Mouse (Mus musculus) inflammation-experienced regulatory T-cells (primary cell): ENCODE data around the gene Smchd1. TPM values are rescaled to one million over a fixed set of nuclear protein-coding genes. Genes with fewer than 3 reads are reported as not detected.

Source experiments
- polyA plus RNA-seq, 2 experiments: library from polyadenylated mRNA; unstranded; fragments of 100-300 nt; shearing (Covaris generic); gene quantifications; one replicate each; pipeline ENCODE4 v1.2.1; 2017

Gene Smchd1
- 100 to 1,000 TPM; 106 to 118 TPM for polyA plus RNA-seq

DNA sequence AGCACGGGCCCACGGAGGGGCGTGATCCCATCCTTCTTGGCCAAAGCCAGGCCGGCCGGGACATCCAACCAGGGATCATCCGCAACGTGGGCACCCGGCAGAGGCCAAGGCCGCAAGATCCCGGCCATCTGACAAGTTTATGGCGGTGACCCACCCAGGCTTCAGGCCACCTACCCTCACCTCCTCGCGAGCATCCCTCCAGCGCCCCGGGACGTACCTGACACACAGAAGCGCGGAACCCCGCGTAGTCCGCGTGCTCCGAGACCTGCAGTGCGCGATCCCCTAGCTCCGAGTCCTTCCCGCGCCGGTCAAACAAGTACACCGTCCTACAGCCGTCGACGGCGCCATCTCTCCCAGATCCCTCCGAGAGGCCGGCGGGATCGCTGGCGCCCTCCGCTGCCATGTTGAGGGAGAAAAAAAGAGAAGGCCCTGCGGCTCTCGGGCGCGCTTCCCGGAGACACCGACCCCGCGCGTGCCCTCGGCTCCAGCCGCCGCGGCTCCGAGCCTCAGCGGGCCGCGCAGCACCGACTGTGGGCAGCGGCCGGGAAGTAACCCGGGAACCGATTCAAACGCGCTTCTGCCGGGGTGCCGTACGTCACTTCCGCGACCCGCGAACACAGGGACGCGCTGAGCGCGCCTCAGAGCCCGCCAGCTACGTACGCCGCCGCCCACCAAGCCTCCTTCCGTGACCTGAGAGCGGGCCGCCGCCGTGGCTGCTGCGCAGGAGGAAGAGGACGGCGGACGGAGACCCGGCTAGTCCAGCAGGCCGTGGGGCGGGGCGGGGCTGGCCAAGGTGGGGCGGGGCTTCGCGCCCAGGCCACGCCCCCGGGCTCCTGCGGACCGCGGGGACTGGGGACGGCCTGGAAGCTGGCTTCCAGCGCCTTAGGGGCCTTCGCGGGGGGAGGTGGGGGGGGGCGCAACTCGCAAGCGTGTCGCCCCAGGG, at the start of gene Smchd1:
TSS of gene Smchd1 (minus strand) at position 582 of the 943 bp plus-strand sequence.

DNA sequence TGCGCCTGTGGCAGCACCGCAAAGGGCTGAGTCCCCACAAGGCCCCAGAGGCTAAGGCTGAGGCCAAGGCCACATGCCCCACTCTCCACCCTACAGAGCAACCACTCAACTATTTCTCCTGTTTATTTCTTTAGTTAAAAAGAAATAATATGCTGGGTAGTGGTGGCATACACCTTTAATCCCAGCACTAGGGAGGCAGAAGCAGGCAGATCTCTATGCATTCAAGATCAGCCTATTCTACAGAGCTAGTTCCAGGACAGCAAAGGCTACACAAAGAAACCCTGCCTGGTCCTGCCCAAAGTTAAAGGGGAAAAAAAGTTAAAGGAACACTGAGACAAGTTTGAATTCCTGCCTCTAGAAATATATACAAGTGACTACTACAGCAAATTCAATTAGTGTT, 15.3 kb downstream of the Smchd1 start, which contains the start of gene Gm4707:
TSS of gene Gm4707 (minus strand) at position 101 of the 400 bp plus-strand sequence.

DNA sequence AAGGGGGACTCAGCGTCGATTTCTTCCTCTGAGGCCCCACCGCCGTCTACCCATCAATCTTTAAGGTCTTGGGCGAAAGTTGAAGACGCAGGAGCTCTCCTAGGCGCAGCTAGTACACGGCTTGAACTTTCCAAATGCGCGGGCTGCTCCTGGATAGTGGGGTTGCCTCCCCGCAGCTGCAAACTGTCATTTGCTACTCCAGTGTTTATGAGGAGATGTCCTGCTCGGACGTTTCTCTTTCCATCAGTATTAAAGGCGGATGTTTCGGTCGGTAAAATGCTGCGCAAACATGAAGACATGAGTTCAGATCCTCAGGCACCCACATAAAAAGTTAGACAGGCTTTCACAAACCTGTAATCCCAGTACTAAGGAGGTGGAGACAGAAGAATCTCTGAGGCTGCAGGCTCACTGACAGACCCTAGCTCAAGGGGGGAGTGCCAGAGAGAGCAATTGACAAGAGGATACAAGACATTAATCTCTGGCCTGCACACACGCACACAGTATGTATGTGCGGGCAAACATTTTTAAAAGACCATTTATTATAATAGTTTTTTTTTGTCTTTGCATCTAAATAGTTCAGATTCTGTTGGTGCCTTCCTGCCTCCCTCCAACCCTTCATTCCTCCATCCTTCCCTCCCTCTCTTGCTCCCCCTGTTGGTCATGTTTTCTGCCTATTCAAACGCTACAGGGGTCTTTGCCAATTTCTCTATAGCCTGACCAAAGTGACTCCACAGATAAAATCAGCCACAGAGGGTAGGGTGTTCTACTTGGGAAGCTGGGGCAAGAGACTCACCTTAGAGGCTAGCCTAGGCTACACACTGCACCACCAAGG, 163.6 kb downstream of the Smchd1 start, which contains the start of gene Emilin2:
TSS of gene Emilin2 (minus strand) at position 639 of the 832 bp plus-strand sequence.

Other genes starting within 250 kb of the Smchd1 start
- gene Emilin2, start 163.4 kb downstream of the Smchd1 start, polyA plus RNA-seq, result 1 to 10 TPM in 1 of 2 experiments, under 1 TPM in 1; 0.14 to 3.0 TPM
- 10 to 100 TPM in 1 of 2 experiments, 1 to 10 TPM in 1; 4.6 to 10.9 TPM for gene Gm4707, start 15.4 kb downstream of the Smchd1 start, polyA plus RNA-seq
- 1 to 10 TPM; 7.3 to 8.6 TPM for gene Ndc80, start 51.5 kb upstream of the Smchd1 start, polyA plus RNA-seq
- gene Spdya, start 76.7 kb upstream of the Smchd1 start, polyA plus RNA-seq, result under 1 TPM; 0.30 to 0.65 TPM
- 100 to 1,000 TPM; 105 to 166 TPM for gene Wdr43, start 140.6 kb upstream of the Smchd1 start, polyA plus RNA-seq
- under 1 TPM; 0.05 to 0.64 TPM for gene Togaram2, start 197.9 kb upstream of the Smchd1 start, polyA plus RNA-seq